Mouse (Mus musculus) T-cell, adult 2 months (primary cell): ENCODE measurements around the gene Rpp14.

ENCODE experiments used
- DNase-seq: peaks from one replicate; pipeline ENCODE4 v3.0.0; 2022; ENCODE audit warnings: low spot score

Rpp14 gene

DNA sequence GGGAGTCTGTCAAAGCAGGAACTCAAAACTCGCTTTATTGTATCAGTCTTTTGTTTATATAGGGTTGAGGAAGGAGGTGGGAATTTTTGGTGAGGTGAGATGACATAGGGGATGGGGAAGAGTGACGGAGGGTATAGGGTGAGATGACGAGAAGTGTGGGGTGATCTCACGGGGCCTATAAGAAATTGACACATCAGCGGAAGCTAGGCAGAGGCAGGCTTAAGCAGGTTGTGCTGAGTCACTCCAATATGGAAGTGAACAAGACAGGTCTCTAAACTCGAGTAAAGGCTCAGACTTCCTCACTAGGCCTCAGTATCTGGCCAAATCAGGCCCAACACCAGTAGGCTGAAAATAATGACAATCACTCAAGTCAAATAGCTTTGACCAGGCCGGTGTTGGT lies 20.2 kb upstream of the Rpp14 start:
- no peak for DNase-seq

DNA sequence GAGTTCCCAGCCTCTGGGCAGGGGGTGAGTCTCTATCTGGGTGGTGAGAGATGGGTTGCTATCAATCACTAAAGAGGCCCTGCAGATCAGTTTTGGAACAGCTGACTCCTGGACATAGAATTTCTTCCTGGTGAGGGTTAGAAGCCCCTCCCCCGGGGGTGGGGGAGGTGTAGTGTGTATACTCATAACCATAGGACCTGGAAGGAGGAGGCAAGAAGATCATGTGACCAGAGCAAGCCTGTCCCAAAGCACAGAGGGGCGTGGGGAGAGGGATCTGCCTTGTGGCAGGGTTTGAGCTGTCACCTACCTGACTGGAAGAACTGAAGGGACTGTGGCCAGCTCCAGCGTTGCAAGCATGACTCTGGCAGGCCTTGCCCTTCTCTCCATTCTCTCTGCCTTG lies 18.1 kb upstream of the Rpp14 start:
- DNase-seq, result no peak

GRCm38 (mm10) chr14:8062537-8063301 lies 17.4 kb upstream of the Rpp14 start:
- DNase-seq, result no peak

DNA sequence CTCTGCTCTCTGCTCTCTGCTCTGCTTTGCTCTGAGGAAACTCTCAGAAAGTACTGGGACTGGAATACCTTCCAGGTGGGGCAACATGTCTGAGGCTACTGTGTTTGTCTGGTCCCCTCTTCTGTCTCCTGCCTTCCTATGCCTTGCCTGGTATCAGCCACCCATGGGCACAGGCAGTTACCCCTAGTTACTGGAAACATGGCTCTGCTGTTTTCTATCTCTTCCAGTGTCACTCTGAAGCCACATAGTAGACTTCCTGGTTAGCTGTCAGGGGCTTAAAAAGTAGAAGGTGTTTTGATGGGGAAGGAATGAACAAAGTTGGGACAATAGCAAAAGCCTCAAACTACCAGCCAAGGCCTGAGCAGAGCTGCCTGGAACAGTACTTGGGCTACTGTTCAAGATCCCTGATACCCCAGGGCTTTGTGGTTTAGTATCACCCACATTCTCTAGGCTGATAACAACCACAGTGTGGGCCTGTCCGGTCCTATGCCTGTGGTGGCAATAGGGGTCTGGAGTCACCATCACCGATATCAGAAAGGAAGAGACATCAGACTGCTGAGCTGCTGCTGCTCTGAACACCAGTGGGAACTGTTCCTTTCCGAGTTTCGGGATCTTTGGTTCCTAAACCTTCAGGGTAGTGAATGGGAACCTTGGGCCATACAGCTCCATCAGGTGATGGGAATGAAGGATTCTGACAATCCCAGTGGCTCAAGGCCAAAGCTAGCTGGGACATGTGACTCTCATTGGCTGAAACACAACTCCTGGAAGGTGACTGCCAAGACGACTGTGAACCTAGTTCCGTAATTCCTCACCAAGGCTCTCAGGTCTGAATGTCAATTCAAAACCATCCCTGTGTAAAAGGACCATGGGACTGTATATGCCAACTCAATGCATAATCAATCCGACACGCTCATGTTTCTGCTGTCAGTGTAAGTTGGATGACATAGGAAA lies 16.1 kb upstream of the Rpp14 start:
- DNase-seq, result no peak

DNA sequence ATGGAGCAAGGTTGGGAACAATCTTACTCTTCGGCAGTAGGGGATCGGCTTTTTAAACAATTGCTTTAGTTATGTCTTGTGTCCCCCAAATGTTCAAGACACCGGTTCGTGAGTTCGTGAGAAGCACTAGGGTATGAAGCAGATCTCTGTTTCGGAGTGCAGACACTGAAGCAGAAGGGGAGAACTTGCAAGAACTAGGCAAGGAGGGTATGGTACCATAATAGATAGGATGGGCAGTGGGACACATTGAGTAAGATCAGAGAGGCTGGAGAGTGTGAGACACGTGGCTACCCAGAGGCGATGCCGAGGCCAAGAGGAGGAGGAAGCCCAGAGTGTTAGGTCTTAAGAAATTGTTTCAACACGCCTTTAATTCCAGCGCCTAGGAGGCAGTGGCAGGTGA lies 551 bp downstream of the Rpp14 start:
- DNase-seq, result peak; percentile 12

GRCm38 (mm10) chr14:8082949-8083348 lies 2.8 kb downstream of the Rpp14 start:
- DNase-seq, result no peak

- DNase-seq, result no peak
Observed at GRCm38 (mm10) chr14:8089016-8089415, 8.8 kb downstream of the Rpp14 start.

DNA sequence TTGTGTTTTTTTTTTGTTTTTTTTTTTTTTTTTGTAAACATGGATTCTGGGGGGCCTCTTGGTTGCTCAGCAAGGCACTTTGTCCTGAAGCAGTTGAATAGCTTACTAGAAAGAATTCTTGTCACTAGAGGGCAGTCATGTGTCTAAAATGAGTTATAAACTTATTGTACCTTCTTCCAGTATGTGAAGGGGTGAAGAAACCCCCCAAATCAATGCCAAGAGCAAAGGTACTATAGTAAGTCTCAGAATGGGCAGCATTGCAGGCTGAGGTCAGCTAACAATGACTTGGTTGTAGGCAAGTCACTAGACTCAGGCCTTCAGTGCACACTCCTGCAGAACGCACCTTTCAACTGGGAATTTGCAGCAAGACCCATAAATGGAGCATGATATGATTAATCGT lies 12.4 kb downstream of the Rpp14 start:
- no peak for DNase-seq

- no peak for DNase-seq
Observed at GRCm38 (mm10) chr14:8093427-8093826, 13.3 kb downstream of the Rpp14 start.

- no peak for DNase-seq
Observed at GRCm38 (mm10) chr14:8094931-8095561, 14.9 kb downstream of the Rpp14 start.

- no peak for DNase-seq
Observed at GRCm38 (mm10) chr14:8095562-8095950, 15.4 kb downstream of the Rpp14 start.

DNA sequence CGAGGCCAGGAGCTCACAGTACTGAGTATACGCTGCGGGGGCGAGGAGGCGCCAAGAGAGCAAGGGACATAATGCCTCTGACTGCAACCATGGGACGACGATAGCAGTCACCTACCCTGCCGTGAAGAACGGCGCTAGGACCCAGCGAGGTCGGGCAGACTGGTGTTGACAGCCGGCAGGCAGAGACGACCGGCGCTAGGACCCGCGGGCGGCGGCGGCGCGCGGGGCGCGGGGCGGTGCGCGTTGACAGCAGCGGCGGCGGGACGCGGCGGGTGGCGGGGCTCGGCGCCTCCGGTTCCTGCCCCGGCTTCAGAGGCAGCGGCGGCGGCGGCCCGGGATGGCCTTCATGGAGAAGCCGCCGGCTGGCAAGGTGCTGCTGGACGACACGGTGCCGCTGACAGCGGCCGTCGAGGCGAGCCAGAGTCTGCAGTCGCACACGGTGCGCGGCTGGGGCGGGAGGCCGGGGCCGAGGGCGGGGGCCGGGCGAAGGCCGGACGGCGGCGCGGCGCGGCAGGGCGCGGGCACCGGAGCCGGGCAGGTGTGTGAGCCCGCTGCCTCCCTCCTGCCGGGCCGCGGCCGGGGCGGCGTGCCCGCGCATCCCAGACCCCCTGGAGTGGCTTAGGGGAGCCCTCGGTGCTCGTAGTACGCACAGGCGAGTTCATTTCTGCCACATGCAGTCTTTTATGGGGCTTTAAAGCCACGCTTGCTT lies 18.0 kb downstream of the Rpp14 start, which contains the start of gene Pxk:
Gene Pxk (plus strand): TSS at position 234 of the 709 bp plus-strand sequence.
- peak; percentile 91 for DNase-seq

- DNase-seq, result no peak
Observed at GRCm38 (mm10) chr14:8098687-8098995, 18.5 kb downstream of the Rpp14 start.

DNA sequence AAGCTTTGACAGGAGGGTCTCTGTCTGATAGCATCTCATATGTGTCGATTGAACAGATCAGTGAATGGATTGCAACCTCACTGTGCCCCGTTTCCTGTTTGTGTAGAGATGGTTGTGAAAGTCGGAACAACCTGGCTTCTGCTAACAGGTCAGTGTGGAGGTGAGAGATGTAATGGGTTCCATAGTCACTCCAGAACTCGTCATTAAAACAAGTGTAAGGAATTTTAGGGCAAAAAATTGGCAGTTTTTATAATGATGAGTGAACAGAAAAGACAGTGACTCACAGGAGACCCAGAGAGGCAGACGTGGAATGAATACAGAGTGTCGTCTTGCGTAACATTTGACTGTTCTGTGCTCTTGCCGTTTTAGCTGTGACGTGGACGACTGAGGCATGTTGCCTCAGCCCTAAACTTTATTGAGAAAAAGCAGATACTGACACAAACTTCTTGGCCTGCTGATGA lies 19.4 kb downstream of the Rpp14 start:
- DNase-seq, result peak; percentile 63

DNA sequence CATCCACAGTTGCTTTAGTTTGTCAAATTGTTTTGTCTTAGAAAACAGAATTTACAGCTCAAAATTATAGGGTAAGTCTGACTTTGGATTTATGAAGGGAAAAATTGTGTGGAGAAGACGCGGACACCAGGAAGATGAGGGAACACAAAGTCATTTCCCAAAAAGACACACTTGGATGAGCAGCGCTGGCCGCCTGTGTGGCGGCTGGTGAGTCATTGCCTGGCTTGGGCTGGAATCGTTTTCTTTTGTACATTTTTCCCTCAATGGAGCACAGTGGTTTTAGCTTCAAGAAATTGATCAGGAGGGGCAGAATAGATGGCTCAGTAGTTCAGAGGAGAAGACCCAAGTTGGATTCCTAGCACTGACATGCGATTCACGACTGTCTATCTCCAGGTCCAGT lies 21.7 kb downstream of the Rpp14 start:
- no peak for DNase-seq

- no peak for DNase-seq
Observed at GRCm38 (mm10) chr14:8102676-8103075, 22.5 kb downstream of the Rpp14 start.

DNA sequence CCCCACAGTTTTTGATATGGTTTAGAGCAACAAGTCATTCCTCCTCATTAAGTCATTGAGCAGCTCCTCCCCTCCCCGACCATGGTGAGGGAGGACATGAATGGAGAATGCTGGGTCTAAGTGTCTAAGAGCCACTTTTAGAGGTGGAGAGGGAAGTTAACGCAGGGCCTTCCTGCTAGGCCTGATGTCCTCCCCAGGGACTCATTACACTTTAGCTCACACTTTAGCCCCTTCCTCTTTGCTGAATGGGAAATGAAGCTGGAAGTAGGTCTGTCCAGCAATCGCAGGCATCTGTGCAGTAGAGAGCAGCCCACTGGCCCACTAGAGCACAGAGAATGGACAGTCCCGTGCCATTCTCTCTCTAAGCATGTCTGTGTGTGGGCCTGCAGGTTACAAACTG lies 27.9 kb downstream of the Rpp14 start:
- DNase-seq, result no peak

DNA sequence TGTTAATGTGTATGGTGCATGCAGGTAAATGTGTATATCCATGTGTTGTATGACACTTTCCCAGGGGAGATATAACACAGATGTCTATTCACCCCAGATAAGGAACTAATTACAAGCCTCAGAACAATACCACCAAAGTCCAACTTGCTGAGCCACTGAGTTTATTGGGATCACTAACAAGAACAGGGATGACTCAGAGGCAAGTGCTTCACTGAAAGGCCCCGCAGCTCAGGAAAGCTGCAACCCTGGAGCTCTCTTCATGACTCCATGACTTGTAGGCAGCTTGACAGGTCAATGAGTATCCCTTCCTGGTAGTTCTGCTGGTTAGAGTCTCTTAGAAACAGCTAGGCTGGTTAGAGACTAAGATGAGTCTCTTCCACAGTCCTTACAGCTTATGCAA lies 28.8 kb downstream of the Rpp14 start:
- no peak for DNase-seq

DNA sequence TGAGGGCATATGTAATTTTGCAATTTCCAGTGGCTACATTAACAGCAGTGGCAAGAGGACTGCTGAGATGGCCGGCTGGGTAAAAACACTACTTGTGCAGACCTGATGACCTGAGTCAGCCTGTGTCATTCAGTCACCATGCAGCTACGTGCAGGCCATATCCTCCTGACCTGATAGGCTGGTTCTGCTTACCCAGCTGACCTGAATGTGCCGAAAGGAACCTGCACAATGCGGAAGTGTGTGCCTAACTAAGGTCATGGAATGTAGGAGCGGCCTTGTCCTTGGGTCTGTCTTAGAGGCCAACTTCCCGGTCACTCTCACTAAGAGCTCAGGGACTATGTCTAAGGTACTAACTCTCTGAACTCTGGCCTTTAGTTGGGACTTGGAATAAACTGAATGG lies 31.4 kb downstream of the Rpp14 start:
- no peak for DNase-seq

GRCm38 (mm10) chr14:8112036-8112435 lies 31.9 kb downstream of the Rpp14 start:
- DNase-seq, result no peak

DNA sequence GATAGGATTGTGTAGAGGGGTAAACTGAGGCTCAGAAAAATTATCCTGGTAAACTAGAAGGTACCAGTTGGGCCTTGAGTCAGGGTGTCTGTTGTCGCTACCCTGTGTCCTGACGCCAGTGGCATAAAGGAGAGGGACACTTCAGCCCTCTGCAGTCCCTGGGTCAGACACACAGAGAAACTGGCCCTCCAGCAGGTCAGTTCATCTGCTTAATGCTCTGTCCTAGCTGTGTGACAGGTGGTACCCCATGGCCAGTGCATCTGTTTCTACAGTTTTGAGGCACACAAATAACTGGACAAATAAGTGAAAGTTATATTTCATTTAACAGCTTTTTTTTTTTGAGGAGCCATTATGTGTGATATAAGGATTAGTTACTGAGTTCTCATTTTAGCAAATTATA lies 33.4 kb downstream of the Rpp14 start:
- no peak for DNase-seq

- no peak for DNase-seq
Observed at GRCm38 (mm10) chr14:8114306-8114705, 34.1 kb downstream of the Rpp14 start.
